Mouse (Mus musculus) c-Kit-negative CD71-positive TER-119-positive erythroid progenitor cells, embryonic 14.5 days (primary cell): Measurements from ENCODE around the gene Tnnt2.
A peak's percentile ranks its signal among the peaks of the same experiment; 100 is the strongest.

Experiments used
- DNase-seq: peaks from one replicate; pipeline ENCODE4 v3.0.0-alpha.2; 2013; ENCODE audit warnings: low read depth, low spot score

Gene Tnnt2

DNA sequence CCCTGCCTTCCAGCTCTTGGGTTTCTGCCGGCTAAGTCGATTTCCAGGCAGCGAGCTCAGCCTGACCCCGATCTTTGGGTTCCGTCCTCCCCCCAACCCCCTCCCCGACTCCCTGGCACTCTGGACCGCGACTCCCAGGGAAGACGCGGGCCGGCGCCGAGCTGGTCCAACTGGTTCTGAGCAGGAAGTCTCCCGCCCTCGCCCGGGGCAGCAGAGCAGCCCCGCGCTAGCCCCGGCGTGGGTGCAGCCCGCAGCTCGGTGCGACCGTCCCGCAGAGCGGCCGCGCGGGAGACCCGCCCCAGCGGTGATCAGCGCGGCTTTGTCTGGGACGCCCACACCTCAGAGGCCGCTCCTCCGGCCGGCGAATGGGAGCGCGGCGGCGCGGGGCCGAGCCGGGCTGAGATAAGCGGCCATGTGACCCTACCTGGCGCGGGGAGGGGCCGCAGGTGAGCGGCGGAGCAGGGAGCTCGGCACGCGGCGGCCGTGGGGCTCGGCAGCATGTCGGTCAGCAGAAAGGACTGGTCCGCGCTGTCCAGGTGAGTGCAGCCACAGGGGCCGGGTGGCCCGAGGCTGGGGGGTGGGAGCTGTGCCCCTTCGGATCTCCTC is 17.6 kb upstream of the Tnnt2 start, which contains the start of gene Lad1:
Lad1 (plus strand) TSS at position 118 of the 606 bp plus-strand sequence.
- DNase-seq, result no peak

DNA sequence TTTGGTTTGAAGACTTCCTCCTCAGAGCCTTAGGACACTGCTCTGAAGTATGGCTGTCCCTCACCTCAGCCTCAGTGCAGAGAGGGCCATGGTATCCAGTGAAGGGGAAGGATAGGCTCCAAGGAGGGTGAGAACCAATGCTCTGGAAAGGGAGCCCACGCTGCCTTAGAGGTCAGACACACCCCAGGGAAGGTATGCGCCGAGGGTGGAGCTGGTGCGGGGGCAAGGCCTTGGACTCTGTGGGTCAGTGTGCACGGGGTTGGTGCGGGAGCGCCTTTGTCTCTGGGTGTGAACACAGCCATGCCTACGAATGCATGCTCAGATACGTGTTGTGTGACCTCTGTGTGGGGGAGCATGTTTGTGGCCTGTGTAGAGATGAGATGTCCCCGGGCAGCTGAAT is 16.1 kb upstream of the Tnnt2 start:
- no peak for DNase-seq

DNA sequence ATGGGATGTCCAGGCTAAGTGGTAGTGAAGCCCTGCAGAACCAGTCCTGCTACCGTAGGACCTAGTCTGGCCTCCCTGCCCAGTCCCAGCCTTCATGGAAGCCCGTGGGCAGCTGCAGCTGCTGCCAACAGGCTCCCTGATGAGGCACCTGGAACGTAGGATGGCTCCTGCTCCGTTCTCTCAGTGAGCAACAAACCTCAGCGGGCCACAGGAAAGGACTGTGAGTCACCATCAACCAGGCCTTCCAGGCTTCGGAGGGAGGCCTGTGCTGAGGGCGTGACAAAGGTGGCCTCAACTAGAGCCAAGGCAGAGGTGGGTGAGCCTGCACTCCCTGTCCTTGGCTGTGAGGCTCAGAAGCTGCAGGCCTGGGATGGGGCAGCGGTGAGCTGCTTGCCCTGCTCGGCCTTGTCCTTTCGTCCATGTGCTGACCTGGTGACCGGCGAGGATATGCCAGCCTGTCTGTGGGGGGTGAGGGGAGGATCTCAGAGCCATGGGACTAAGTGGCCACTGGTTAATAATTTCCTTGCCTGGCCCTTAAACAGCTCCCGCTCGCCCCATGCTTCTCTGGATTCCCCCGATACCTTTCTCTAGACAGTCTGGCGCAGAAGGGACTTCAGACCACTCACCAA is 15.3 kb upstream of the Tnnt2 start:
- DNase-seq, result no peak

DNA sequence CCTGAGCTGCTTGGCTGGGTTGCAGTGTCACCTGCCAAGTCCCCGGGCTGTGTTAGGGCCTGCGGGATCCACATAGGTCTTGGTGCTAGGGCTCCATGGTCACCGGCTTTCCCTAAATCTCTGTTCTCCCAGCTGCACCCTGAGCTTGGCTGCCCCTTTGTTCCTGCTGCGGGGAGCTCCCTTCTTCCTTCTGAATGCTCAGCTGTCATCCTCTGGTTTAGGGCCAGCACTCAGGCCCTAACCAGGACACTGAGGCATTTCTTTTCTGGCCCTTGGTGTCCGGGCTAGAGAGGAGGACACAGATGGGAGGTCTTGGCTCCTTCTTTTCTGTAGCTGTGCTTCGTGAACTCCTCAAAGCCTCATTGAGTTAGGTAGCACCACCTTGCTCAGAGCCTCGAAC is 14.4 kb upstream of the Tnnt2 start:
- DNase-seq, result no peak

DNA sequence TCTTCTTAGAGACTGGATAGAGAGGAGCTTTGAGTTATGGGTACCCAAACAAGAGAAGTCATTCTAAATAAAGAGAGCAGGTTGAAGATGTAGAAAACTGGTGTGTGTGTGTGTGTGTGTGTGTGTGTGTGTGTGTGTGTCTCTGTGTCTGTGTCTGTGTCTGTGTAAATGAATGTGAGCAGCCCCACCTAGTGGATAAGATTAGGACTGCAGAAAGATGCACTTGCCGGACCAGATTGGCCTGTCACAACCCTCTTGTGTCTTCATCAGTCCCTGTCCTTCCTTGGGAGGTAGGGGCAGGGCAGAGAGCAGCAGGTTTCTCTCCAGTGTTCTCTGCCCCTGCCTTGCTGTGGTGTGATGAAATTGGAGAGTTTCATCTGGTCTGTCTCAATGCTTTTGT is 7.2 kb upstream of the Tnnt2 start:
- DNase-seq, result peak; percentile 36

DNA sequence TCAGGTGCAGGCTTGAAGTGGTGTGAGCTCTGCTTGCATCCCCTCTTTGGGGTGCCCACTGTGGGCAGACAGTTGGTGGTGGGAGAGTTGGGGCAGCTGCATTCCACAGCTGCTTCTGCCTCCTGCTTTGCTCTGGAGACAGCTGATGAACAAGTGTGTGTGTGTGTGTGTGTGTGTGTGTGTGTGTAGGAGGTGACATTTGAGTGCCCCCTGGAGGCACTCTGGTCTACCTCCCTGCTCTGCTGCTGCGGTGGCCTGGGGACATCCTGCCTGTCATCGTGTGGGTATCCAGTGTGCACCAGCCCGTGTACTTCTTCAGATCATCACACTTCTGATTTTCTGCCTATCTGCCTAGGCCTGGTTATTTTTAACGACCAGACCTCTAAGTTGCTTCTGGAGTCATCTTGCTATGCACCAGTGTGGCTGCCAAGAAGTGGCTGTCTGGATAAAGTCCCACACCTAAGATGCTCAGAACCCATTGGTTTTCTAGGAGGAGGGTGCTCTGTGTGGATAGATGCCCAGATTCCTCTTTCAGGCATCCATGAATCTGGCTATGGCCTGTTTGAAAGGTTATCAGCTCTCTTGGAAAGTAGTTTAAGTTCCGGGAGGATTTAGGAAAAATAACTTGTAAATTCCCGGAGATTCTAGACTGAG is 1.8 kb upstream of the Tnnt2 start:
- no peak for DNase-seq

DNA sequence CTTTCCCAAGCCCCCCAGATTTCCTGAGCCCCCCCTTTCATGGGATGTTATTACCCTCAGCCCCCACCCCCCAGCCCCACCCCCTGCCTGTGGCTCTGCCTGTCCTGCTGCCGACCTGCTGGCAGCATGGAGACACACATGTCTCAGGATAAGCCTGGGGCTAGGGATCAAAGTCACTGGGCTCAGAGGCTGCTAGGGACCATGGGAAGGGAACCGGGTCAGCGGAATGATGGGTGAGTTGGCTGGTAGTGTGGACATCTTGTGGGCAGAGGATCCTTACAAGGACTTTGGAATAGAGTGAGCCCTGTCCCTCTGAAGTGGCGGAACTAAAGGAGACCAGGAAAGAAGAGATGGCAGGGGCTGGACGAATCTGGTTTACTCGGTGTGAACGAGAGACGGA is 1.2 kb upstream of the Tnnt2 start:
- no peak for DNase-seq

DNA sequence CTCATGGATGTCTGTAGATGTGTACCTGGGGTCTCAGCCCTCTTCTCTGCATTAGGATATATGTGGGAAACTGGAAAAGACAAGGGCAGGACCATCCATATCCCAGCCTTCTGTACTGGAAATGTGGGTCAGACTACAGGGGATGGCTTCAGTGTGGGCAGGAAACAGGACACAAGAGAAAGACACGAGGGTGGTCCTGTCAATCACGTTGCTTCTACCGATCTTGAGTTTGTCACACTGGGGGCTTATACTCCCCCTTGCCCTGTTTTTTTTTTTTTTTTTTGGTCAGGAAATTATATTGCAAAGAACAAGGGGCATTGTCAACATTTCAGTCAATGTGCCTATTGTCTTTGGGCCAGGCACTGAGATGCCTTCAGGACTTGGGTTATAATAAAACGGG is 2.5 kb downstream of the Tnnt2 start:
- no peak for DNase-seq

DNA sequence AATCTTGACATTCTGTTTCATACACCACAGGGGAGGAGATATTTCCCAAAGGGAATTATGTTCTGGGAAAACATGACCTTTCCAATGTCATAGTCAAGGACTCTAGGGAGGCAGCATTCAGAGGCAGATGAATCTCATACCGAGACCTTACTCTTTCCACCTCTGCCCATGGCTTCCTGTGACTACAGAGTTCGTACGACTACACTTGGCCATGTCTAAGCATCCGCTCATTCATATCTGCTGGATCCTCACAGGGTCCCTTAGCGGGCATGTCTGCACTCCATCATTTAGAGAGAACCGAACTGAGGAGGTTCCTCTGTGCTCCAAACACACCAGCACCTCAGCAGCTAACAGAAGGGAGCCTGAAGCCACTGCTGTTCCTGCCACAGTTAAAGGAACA is 2.9 kb downstream of the Tnnt2 start:
- no peak for DNase-seq

DNA sequence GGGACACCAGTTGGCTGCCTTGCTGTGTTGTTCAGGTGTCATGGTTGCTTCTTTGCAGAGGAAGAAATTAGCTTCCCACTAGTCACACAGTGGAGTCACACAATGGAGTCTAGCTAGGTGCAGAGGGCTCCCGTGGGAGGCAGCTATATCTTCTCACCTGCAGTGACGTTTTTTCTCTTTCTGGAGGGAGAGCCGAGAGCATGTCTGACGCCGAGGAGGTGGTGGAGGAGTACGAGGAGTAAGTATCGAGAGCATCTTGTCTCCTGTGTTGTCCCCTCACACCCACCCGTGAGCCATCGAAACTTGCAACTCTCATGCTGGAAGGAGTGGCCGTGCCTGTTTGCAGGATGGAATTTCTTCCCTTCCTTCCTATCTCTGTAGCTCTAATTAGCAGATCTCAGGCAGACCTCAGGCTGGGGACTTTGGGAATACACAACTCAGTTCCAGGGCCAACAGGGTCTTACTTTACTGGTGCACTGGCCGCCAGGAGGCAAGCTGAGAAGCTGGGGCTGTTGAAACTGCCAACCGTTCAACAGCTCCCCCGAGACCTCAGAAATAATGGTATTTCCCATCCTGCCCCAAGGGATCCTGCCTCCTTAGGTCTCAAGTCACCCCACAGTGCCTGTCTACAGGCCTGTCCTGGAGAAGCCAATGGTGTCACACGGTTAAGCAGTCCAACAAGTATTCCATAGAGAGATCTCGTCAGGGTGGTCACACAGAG is 4.7 kb downstream of the Tnnt2 start:
- DNase-seq, result no peak

DNA sequence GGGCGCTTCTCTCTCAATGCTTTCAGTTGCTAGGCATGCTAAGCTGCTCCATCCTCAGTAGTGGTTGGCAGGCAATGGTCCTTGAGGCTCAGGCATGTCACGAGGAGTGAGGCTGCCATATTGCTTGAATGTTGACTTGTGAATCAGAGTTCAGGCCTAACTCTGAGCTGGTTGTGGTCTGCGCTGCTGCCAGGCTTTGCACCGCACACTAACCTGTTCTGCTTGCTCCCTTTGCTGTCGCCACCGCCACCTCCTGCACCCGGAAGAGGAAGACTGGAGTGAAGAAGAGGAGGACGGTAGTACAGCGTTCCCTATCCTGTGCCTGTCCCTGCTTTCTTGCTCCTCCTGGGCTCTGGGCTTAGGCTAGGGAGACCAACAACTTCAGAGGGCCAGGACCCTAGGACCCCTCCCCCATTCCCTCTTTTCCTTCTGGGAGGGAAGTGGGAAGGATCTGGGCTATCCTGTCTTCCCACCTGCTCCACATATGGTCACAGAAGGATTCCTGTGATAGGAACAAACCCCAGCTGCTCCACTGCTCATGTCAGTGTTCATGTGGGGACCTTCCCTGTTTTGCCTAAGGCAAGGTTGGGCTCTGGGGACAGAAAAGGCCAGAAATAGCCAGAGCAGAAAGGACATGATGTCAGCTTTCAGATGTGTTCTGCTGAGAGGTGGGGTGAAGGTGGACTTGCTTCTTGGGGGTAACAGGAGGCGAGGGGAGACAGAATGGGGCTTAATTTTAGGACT is 7.5 kb downstream of the Tnnt2 start:
- no peak for DNase-seq

DNA sequence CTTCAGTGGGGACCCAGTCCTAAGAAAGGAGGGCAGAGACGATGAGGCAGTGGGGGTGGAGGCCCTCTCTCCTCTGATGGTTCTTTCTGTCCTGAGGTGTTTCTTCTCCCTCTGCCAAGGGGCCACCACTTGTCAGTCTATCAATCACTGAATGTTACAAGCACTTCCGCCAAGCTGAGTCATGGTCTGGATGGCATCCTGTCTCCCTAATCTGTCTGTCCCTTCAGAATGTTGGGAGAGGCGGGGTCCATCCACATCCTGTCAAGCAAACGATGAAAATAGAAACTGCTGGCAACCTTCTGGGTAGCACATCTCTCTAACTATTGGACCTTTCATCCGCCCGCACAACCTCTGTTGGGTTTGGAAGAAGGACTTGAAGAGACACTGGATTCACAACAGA is 8.3 kb downstream of the Tnnt2 start:
- no peak for DNase-seq

DNA sequence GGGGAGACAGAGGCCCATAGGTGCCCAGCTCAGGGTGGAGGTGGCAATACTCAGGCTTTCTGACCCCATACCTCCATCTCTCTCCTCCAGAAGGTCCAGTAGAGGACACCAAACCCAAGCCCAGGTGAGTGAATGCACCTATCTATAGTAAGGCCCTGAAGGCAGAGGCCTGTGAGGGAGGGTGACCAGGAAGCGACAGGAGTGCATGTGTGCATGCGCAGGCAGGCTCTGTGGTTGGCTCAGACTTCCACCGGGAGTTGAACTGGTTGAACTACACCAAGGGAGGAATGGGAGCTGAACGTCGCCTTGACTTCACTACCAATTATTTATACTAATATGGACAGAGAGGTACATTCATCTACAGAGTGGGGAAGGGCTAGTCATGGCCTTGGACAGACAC is 10.5 kb downstream of the Tnnt2 start:
- DNase-seq, result no peak

DNA sequence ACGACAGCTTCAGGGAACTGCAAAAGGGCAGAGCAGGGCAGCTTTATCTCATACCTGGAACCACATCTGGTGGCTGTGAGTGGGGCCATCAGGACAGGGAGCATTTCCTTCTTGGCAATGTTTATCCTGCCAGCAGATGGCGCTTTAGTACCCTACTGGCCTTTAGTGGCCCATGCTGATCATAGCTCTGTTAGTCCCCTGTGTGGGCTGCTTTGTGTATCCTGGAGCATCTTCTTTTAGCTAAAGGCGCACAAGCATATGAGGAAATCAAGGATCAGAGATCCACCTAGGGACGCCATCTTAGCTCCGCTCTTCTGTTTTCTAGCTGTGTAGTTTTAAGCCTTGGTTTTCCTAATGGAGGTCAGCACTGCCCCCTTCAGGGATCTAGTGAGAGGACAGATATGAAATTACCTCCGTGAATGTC is 11.0 kb downstream of the Tnnt2 start:
- DNase-seq, result peak; percentile 62

DNA sequence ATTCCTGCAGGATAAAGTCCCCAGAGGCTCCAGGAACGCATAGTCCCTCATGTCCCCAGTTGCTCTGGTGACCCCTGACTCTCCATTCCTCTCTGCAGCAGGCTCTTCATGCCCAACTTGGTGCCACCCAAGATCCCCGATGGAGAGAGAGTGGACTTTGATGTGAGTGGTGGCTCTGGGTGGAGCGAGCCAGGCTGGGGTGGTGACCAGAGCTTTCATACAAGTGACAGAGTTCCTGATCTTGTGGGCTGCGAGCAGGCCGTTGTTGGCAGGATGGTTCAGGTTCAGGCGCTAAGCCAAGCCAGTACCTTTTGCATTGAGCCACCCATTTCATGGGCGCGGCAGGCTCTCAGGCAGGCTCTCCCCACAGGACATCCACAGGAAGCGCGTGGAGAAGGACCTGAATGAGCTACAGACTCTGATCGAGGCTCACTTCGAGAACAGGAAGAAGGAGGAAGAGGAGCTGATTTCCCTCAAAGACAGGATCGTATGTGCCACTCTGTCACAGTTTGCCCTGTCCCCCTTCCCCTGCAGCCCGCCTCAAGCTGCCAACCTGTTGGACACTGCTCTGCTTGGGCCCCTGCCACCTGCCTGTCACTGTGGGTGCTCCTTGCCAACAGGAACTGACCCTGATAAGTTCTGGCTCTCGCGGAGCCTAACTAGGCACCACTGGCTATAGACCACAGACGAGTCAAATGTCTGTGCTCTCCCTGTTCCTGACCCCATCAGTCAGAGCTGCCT is 11.6 kb downstream of the Tnnt2 start:
- DNase-seq, result no peak

DNA sequence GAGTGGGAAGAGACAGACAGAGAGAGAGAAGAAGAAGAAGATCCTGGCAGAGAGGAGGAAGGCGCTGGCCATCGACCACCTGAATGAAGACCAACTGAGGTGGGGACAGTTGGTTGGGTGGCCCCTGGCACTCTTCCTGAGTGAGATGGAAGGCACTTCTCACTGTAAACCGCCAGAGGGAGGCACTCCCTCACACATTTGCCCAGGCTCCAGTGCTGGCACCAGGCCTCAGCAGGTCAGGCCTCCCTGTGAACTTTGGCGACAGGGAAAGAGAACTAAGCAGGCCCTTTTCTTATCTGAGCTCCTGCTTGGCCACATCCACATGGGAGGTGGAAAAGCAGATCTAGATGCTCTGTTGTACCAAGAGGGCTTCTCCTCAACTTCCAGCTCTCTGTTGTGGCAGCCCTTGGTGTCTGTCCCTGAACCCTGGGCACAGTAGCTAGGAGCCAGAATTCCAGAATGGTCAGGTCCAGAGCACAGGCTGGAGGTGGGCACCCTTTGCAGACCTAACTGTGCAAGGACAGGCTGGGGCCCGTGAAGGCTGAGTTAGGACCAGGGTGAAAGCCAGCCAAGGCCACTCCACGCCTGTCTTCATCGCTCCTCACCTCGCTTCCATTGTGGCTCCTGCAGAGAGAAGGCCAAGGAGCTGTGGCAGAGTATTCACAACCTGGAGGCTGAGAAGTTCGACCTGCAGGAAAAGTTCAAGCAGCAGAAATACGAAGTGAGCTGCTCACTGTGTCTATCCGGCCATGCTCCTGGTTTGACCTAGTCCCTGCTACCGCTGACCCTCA is 14.8 kb downstream of the Tnnt2 start:
- DNase-seq, result no peak

DNA sequence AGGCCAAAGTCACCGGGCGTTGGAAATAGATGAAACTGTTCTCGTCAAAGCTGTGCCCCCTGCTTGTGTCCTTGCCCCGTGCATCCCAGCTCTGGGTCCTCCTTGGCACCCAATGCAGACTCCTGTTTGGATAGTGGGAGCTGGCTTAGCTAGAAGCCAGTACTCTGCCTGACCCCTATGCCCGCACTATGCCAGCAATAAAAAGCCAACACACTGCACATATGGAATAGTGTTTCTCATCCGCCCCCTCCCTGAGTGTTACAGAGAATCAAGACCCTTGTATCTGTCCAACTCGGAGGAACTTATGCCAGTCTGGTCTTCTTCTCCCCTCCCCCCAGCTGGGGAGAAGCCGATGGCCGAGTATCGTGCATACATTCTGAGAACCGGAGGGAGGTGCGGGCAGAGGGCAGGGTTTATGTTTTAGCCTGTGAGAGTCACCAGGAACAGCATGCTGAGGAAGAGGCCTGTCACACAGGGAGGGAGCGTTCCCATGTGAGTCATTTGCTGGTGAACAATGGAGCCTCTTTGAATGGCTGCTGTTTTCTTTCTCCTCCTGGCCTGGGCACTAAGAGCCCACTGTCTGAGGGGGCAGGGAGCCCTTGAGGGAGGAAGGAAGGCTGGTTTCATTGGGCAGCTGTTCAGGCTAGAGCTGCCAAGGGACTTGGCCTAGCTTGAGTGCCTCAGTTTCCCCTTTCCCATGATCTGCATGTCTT is 16.0 kb downstream of the Tnnt2 start:
- DNase-seq, result no peak

DNA sequence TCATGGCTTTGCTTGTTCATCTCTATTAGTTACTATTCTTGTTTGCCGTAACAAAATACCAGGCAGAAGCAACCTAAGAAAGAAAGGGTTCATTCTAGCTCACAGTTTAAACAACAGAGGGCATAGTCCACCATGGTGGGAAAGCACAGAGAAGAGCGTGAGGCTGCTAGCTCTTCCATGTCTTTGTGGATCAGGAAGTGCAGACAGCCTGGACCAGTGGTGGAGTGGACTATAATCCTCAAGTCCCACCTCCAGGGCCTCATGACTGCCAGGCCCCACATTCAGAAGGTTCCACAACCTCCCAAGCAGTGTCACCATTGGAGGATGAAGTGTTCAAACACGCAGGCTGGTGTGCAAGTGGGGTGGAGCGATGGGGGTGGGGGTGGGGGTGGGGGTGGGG is 17.0 kb downstream of the Tnnt2 start:
- DNase-seq, result no peak

DNA sequence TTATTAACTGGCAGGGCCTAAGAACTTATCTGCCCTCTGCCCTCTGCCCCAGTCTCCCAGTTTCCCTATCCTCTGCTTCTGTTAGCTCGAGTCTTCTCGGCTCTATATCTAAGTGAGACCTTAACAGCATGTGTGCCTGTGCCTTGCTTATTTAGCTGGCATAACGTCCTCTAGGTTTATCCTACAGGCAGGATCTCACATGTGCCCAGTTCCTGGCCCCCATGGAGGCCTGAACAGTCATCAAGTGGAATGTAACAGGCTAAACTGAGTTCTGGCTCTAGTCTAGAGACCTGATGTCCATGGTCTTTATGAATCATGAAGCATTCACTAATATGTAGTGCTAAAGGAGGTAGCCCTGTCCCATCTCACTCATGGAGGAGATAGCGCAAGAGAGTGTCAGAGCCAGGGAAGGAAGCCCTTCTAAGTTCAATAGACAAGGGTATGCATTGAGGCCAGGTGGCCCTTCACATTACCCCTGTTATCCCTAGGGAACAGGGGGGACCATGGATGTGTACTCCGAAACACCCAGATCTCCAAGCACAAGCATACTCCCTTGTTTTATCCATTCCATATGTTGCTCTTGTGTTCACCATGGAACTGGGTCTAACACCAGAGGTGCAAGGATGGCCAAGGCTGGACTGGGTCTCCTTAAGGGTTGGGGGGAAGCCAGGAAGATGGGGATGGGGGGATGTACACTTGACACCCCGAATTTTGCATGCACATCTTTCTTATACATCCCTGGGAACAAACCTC is 18.6 kb downstream of the Tnnt2 start:
- no peak for DNase-seq
